Mouse (Mus musculus): Measurements from ENCODE around the gene Kif21b. TPM values are rescaled to one million over a fixed set of nuclear protein-coding genes. Genes with fewer than 3 reads are reported as not detected.

Gene Kif21b
- total and polyA plus RNA-seq, 2 experiments from 2014 or later, result 26.8 to 144 TPM

GRCm38 (mm10) chr1:136137575-136137974 lies 6.4 kb downstream of the Kif21b start:
- Histone ChIP-seq H3K4me3 (ENCODE audit: low read length) (no peak overlapping the region; the same call in 1 of the 2 replicates), H3K4me2 (ENCODE audit: low read depth, low read length) (peak overlapping the region; percentile 41), H3K27me3 (ENCODE audit: insufficient read depth, low read length) (no peaks in the 10 kb centered on the region), H3K4me1 (ENCODE audit: insufficient read depth, low read length) (peaks cover 83% of the 10 kb centered on the region), H3K9ac (replicated peaks; ENCODE audit: low read length) (no peak overlapping the region), H3K36me3 (ENCODE audit: insufficient read depth, low read length) (no peaks in the 10 kb centered on the region), H3K27ac (peak overlapping the region; percentile 48), H3K9me3 (ENCODE audit: low read length) (no peaks in the 10 kb centered on the region)
- 2% methylated on average over 4 of the region's 4 CpGs for WGBS
- ATAC-seq, result no peak
- TF ChIP-seq CTCF (IDR thresholded peaks at IDR 0.05; ENCODE audit: low read depth), result no peak
- DNase-seq (ENCODE audit: low spot score), result peak; percentile 88

GRCm38 (mm10) chr1:136138191-136138830 lies 7.1 kb downstream of the Kif21b start:
- WGBS, result 36% methylated on average over 10 of the region's 10 CpGs
- H3K9ac ChIP-seq (replicated peaks; ENCODE audit: low read length), result no peak overlapping the region
- peak overlapping the region; percentile 41 for H3K4me2 ChIP-seq (ENCODE audit: low read depth, low read length)
- peak overlapping the region; percentile 48; the same call in 1 of the 2 replicates for H3K27ac ChIP-seq
- H3K36me3 ChIP-seq (ENCODE audit: insufficient read depth, low read length), result no peaks in the 10 kb centered on the region
- TF ChIP-seq CTCF (IDR thresholded peaks at IDR 0.05; ENCODE audit: low read depth), result no peak
- H3K9me3 ChIP-seq (ENCODE audit: low read length), result no peaks in the 10 kb centered on the region
- H3K4me3 ChIP-seq (ENCODE audit: low read length), result no peak overlapping the region
- no peaks in the 10 kb centered on the region for H3K27me3 ChIP-seq (ENCODE audit: insufficient read depth, low read length)
- DNase-seq (ENCODE audit: low spot score) (peak; percentile 41), ATAC-seq (no peak)
- peaks cover 91% of the 10 kb centered on the region for H3K4me1 ChIP-seq (ENCODE audit: insufficient read depth, low read length)

GRCm38 (mm10) chr1:136139990-136140640 lies 8.9 kb downstream of the Kif21b start:
- Histone ChIP-seq H3K4me1 (ENCODE audit: insufficient read depth, low read length) (peaks cover 81% of the 10 kb centered on the region), H3K27ac (peak overlapping the region; percentile 92), H3K9me3 (ENCODE audit: low read length) (no peaks in the 10 kb centered on the region), H3K9ac (replicated peaks; ENCODE audit: low read length) (peak overlapping the region; percentile 56), H3K4me3 (ENCODE audit: low read length) (peak overlapping the region; percentile 35), H3K4me2 (ENCODE audit: low read depth, low read length) (peak overlapping the region; percentile 68), H3K27me3 (ENCODE audit: insufficient read depth, low read length) (no peaks in the 10 kb centered on the region), H3K36me3 (ENCODE audit: insufficient read depth, low read length) (peaks cover 6% of the 10 kb centered on the region; the same call in 1 of the 2 replicates)
- ATAC-seq (peak; percentile 77), DNase-seq (ENCODE audit: low spot score) (peak; percentile 89)
- TF ChIP-seq CTCF (IDR thresholded peaks at IDR 0.05; ENCODE audit: low read depth), result no peak
- under 1% methylated on average over 32 of the region's 32 CpGs for WGBS

- no peak overlapping the region for H3K9ac ChIP-seq (replicated peaks; ENCODE audit: low read length)
- WGBS, result 73% methylated on average over 11 of the region's 11 CpGs
- no peak for DNase-seq (ENCODE audit: low spot score)
- peaks cover 71% of the 10 kb centered on the region for H3K4me1 ChIP-seq (ENCODE audit: insufficient read depth, low read length)
- peak overlapping the region; percentile 72 for H3K27ac ChIP-seq
- 0 out of 2 replicates have a peak overlapping the region, but pooled peaks have one; percentile 3 for H3K4me2 ChIP-seq (ENCODE audit: low read depth, low read length)
- H3K9me3 ChIP-seq (ENCODE audit: low read length), result no peaks in the 10 kb centered on the region
- no peak for ATAC-seq
- TF ChIP-seq CTCF (IDR thresholded peaks at IDR 0.05; ENCODE audit: low read depth), result no peak
- no peak overlapping the region for H3K4me3 ChIP-seq (ENCODE audit: low read length)
- peaks cover 15% of the 10 kb centered on the region; the same call in 1 of the 2 replicates for H3K36me3 ChIP-seq (ENCODE audit: insufficient read depth, low read length)
- no peaks in the 10 kb centered on the region for H3K27me3 ChIP-seq (ENCODE audit: insufficient read depth, low read length)
These were observed 10.2 kb downstream of the Kif21b start for GRCm38 (mm10) chr1:136141176-136141950.

- H3K4me3 ChIP-seq (ENCODE audit: low read length), result no peak overlapping the region
- no peaks in the 10 kb centered on the region for H3K9me3 ChIP-seq (ENCODE audit: low read length)
- peak; percentile 89 for DNase-seq (ENCODE audit: low spot score)
- peak overlapping the region; percentile 72 for H3K27ac ChIP-seq
- no peaks in the 10 kb centered on the region for H3K27me3 ChIP-seq (ENCODE audit: insufficient read depth, low read length)
- no peak for TF ChIP-seq CTCF (IDR thresholded peaks at IDR 0.05; ENCODE audit: low read depth)
- no peak overlapping the region for H3K9ac ChIP-seq (replicated peaks; ENCODE audit: low read length)
- H3K4me1 ChIP-seq (ENCODE audit: insufficient read depth, low read length), result peaks cover 61% of the 10 kb centered on the region
- H3K36me3 ChIP-seq (ENCODE audit: insufficient read depth, low read length), result peaks cover 22% of the 10 kb centered on the region
- H3K4me2 ChIP-seq (ENCODE audit: low read depth, low read length), result no peak overlapping the region
- WGBS, result 5% methylated on average over 6 of the region's 6 CpGs
- ATAC-seq, result peak; percentile 61
These were observed 11.1 kb downstream of the Kif21b start for GRCm38 (mm10) chr1:136142336-136142735.

- DNase-seq (ENCODE audit: low spot score), result peak; percentile 65
- Histone ChIP-seq H3K27ac (peak overlapping the region; percentile 65), H3K4me1 (ENCODE audit: insufficient read depth, low read length) (peaks cover 50% of the 10 kb centered on the region), H3K27me3 (ENCODE audit: insufficient read depth, low read length) (no peaks in the 10 kb centered on the region), H3K4me3 (ENCODE audit: low read length) (no peak overlapping the region), H3K9me3 (ENCODE audit: low read length) (no peaks in the 10 kb centered on the region), H3K4me2 (ENCODE audit: low read depth, low read length) (no peak overlapping the region), H3K36me3 (ENCODE audit: insufficient read depth, low read length) (peaks cover 34% of the 10 kb centered on the region), H3K9ac (replicated peaks; ENCODE audit: low read length) (no peak overlapping the region)
- ATAC-seq, result peak; percentile 41
- TF ChIP-seq CTCF (IDR thresholded peaks at IDR 0.05; ENCODE audit: low read depth), result no peak
- 43% methylated on average over 10 of the region's 10 CpGs for WGBS
These were observed 12.3 kb downstream of the Kif21b start for GRCm38 (mm10) chr1:136143514-136143913.

Measured in hindbrain, postnatal 0 days (tissue).